Mouse (Mus musculus) MEL-GATA-1-ER (cell line): ENCODE data around the gene Focad.
A peak's percentile ranks its signal among the peaks of the same experiment; 100 is the strongest.

Experiments
- DNase-seq: peaks from one replicate; pipeline ENCODE4 v3.0.0-alpha.2; 2012; ENCODE audit warnings: low read depth; ENCODE audit errors: extremely low read depth

The Focad gene

GRCm38 (mm10) chr4:88094062-88094767 lies at the start of gene Focad:
Gene Focad (plus strand): TSS chr4:88094629.
- DNase-seq: peak; percentile 90

GRCm38 (mm10) chr4:88045151-88045550 lies 49.3 kb upstream of the Focad start:
- DNase-seq: no peak

GRCm38 (mm10) chr4:88046280-88046679 lies 48.1 kb upstream of the Focad start:
- DNase-seq: no peak

- DNase-seq: no peak
These were observed 19.0 kb upstream of the Focad start for GRCm38 (mm10) chr4:88075388-88075787.

GRCm38 (mm10) chr4:88078983-88079382 lies 15.4 kb upstream of the Focad start:
- no peak for DNase-seq

GRCm38 (mm10) chr4:88081417-88081816 lies 13.0 kb upstream of the Focad start:
- DNase-seq: peak; percentile 17

- DNase-seq: peak; percentile 13
These were observed 12.5 kb upstream of the Focad start for GRCm38 (mm10) chr4:88081885-88082284.

- DNase-seq: peak; percentile 11
These were observed 12.0 kb upstream of the Focad start for GRCm38 (mm10) chr4:88082381-88082780.

- no peak for DNase-seq
These were observed 10.6 kb upstream of the Focad start for GRCm38 (mm10) chr4:88083781-88084180.

GRCm38 (mm10) chr4:88090316-88090715 lies 4.1 kb upstream of the Focad start:
- no peak for DNase-seq

- DNase-seq: peak; percentile 16
These were observed 465 bp downstream of the Focad start for GRCm38 (mm10) chr4:88094768-88095420.

GRCm38 (mm10) chr4:88095693-88096092 lies 1.3 kb downstream of the Focad start:
- DNase-seq: peak; percentile 32

- no peak for DNase-seq
These were observed 14.2 kb downstream of the Focad start for GRCm38 (mm10) chr4:88108585-88108984.

GRCm38 (mm10) chr4:88117331-88117730 lies 22.9 kb downstream of the Focad start:
- DNase-seq: no peak

- no peak for DNase-seq
These were observed 23.5 kb downstream of the Focad start for GRCm38 (mm10) chr4:88117942-88118341.

GRCm38 (mm10) chr4:88118750-88119395 lies 24.4 kb downstream of the Focad start:
- DNase-seq: no peak

GRCm38 (mm10) chr4:88120091-88120490 lies 25.7 kb downstream of the Focad start:
- DNase-seq: no peak

- DNase-seq: no peak
These were observed 28.0 kb downstream of the Focad start for GRCm38 (mm10) chr4:88122472-88122871.

GRCm38 (mm10) chr4:88135936-88136335 lies 41.5 kb downstream of the Focad start:
- no peak for DNase-seq

GRCm38 (mm10) chr4:88136528-88136927 lies 42.1 kb downstream of the Focad start:
- DNase-seq: no peak

- peak; percentile 6 for DNase-seq
These were observed 44.0 kb downstream of the Focad start for GRCm38 (mm10) chr4:88138366-88138917.

GRCm38 (mm10) chr4:88149462-88149861 lies 55.0 kb downstream of the Focad start:
- DNase-seq: no peak
